Mouse (Mus musculus) kidney, adult 2 months (tissue): ENCODE measurements around the gene Gtsf1. TPM values are rescaled to one million over a fixed set of nuclear protein-coding genes. Genes with fewer than 3 reads are reported as not detected.

Experiments used
- DNase-seq: peaks from one replicate; pipeline ENCODE4 v3.0.0; 2021
- H3K27ac ChIP-seq: fragments of 200-500 bp; 2 replicates; pipeline ENCODE4 v1.5.1; 2012; ENCODE audit warnings: low read depth, low read length, control low read depth, inconsistent platforms; ENCODE audit not compliant: insufficient read depth
- H3K27me3 ChIP-seq: fragments of 200-500 bp; replicated peaks from 2 replicates; pipeline ENCODE4 v1.6.1; 2012; ENCODE audit warnings: mild to moderate bottlenecking, moderate library complexity, low read length, inconsistent platforms; ENCODE audit not compliant: control insufficient read depth, insufficient read depth
- H3K36me3 ChIP-seq: fragments of 200-500 bp; 2 replicates; pipeline ENCODE4 v1.6.1; 2012; ENCODE audit warnings: mild to moderate bottlenecking, moderate library complexity, low read length, inconsistent platforms; ENCODE audit not compliant: control insufficient read depth, insufficient read depth
- H3K4me1 ChIP-seq: fragments of 200-500 bp; 2 replicates; pipeline ENCODE4 v1.6.1; 2011; ENCODE audit warnings: low read length; ENCODE audit not compliant: control insufficient read depth, insufficient read depth
- H3K4me3 ChIP-seq: fragments of 200-500 bp; 2 replicates; pipeline ENCODE4 v1.5.1; 2011; ENCODE audit warnings: mild to moderate bottlenecking, low read depth, low read length, control low read depth; ENCODE audit not compliant: insufficient read depth
- CTCF ChIP-seq: fragments of 200-500 bp; conservative IDR thresholded peaks from 2 replicates; pipeline ENCODE4 v1.5.1; 2011; ENCODE audit warnings: low read depth, mild to moderate bottlenecking, control low read depth, low read length, moderate library complexity, mixed read lengths; ENCODE audit not compliant: insufficient read depth, insufficient read length
- POLR2A ChIP-seq: fragments of 200-500 bp; IDR thresholded peaks from one replicate; pipeline ENCODE4 v1.6.1; 2011; ENCODE audit warnings: low read depth, low read length, control low read depth
- WGBS: fragments of 180-500 bp; shearing (Covaris S2); methylation state at CpG from one replicate; pipeline ENCODE4 v1.1.7; 2018; 5-methylcytosine and 5-hydroxymethylcytosine counted together
- polyA plus RNA-seq: library from polyadenylated mRNA; depleted of rRNA; stranded (reverse); fragments of >200 nt; gene quantifications from 2 replicates; pipeline ENCODE4 v1.2.3, GENCODE M21; 2012

Gtsf1 gene
- polyA plus RNA-seq, 1 experiment, result not detected

DNA sequence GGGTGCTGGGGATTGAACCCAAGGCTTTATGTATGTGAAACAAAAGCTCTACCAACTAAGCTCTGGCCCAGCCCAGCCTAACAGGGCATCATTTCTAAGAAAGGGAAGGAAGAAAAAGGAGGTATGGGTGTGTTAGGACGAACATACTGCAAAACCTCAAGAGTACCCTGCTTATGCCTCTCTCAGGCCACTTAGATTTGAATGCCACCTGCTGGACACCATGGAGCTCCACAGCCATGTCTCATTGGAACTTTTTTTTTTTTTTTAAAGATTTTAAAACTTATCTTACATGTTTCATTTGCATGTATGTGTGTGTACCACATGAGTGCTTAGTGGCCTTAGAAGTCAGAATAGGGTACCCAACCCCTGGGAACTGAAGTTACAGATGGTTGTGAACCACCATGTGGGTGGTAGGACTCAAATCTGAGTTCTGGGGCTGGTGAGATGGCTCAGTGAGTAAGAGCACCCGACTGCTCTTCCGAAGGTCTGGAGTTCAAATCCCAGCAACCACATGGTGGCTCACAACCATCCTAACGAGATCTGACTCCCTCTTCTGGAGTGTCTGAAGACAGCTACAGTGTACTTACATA, 41.6 kb downstream of the Gtsf1 start:
- Histone ChIP-seq H3K4me1 (no peaks in the 10 kb centered on the region), H3K36me3 (no peaks in the 10 kb centered on the region), H3K27ac (no peak overlapping the region), H3K4me3 (no peak overlapping the region), H3K27me3 (no peaks in the 10 kb centered on the region)
- no peak for TF ChIP-seq POLR2A
- TF ChIP-seq CTCF, result peak; percentile 62
- DNase-seq, result peak; percentile 35
- WGBS, result 44% methylated on average over 4 of the region's 4 CpGs

DNA sequence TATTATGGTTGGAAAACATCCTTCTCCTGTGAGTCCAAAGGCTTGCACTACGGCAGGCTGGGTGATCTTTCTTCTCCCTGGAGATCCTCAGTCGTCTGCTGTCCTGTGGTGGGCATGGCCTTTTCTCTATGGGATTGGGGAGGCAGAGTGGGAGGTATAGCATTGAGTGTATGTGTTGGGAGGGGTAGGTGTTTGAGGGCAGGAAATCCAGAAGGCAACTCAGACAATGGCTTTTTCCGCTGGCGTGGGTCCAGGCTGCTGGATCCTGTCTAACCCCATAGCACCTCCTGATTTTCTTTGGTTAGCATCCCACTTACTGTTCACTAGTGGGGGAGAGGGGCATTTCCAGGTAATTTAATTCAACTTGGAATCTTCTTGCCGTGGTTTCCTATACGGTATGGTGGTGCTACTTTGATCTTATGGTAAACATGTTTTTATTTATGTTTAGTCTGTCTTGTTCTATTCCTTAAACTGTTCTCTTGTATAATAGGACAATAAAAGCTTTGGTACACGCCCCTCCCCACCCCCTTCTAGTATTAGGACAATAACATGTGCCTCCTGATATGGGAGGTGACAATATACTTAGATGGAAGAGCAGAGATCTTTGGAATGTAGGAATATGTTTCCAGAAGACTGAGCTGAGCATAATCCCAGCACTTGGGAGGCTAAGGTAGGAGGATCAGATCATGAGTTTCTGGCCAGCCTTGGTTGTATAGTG, 46.3 kb downstream of the Gtsf1 start:
- no peaks in the 10 kb centered on the region for H3K36me3 ChIP-seq
- no peaks in the 10 kb centered on the region for H3K4me1 ChIP-seq
- peak overlapping the region; percentile 72 for H3K27ac ChIP-seq
- 61% methylated on average over 7 of the region's 7 CpGs for WGBS
- H3K27me3 ChIP-seq, result no peaks in the 10 kb centered on the region
- no peak overlapping the region for H3K4me3 ChIP-seq
- peak; percentile 89 for DNase-seq
- TF ChIP-seq POLR2A (no peak), CTCF (no peak)

DNA sequence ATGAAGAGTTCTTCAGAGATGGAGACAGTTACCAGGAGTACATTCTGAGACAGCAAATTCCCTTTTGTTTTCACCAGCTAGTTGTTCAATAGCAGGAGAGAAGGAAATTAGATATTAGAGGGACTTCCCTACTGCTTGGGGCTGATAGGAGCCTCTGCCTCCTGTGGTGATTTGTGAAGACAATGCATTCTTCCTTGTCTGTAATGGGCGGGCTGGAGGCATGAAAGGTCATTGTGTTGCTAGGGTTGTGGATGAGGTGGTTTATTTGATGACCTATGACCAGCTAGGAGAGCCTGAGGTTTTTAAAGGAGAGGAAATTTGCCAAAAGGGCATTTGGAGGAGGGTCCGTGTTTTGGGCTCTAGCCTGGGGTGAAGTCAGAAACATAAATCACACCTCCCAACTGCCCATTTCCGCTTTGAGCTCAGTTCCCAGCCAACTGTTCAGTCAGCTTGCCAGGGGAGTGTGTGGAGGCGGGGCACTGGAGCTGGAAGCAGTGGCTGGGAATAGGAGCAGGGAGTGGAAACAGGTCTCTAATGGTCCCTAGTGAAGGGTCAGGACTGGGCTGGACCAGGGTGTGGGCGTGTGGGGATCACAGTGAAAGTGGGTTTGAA, 47.4 kb downstream of the Gtsf1 start:
- 21% methylated on average over 5 of the region's 5 CpGs for WGBS
- H3K4me1 ChIP-seq, result no peaks in the 10 kb centered on the region
- no peaks in the 10 kb centered on the region for H3K36me3 ChIP-seq
- peak overlapping the region; percentile 72 for H3K27ac ChIP-seq
- TF ChIP-seq CTCF, result no peak
- no peak for TF ChIP-seq POLR2A
- H3K27me3 ChIP-seq, result no peaks in the 10 kb centered on the region
- no peak overlapping the region for H3K4me3 ChIP-seq
- peak; percentile 90 for DNase-seq

DNA sequence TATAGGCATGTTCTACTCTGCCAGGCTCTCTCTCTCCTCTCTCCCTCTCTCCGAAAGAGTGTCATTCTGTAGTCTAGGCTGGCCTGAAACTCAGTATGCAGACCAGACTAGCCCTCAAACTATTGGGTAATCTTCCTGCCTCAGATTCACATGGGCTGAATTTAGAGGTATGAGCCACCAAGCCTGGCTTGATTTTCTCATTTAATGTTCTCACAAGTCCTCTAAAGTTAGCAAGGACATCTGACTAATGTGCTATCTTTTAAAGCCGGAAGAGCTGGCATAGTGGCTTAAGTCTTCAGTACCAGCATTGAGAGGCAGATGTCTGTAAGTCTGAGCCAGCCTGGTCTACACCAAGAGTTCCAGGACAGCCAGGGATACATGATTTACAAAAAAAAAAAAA, 48.2 kb downstream of the Gtsf1 start:
- TF ChIP-seq CTCF (no peak), POLR2A (no peak)
- no peak overlapping the region for H3K4me3 ChIP-seq
- H3K4me1 ChIP-seq, result no peaks in the 10 kb centered on the region
- DNase-seq, result no peak
- H3K36me3 ChIP-seq, result no peaks in the 10 kb centered on the region
- no peaks in the 10 kb centered on the region for H3K27me3 ChIP-seq
- H3K27ac ChIP-seq, result peak overlapping the region; percentile 14; the same call in 1 of the 2 replicates
- 82% methylated on average over 2 of the region's 2 CpGs for WGBS

DNA sequence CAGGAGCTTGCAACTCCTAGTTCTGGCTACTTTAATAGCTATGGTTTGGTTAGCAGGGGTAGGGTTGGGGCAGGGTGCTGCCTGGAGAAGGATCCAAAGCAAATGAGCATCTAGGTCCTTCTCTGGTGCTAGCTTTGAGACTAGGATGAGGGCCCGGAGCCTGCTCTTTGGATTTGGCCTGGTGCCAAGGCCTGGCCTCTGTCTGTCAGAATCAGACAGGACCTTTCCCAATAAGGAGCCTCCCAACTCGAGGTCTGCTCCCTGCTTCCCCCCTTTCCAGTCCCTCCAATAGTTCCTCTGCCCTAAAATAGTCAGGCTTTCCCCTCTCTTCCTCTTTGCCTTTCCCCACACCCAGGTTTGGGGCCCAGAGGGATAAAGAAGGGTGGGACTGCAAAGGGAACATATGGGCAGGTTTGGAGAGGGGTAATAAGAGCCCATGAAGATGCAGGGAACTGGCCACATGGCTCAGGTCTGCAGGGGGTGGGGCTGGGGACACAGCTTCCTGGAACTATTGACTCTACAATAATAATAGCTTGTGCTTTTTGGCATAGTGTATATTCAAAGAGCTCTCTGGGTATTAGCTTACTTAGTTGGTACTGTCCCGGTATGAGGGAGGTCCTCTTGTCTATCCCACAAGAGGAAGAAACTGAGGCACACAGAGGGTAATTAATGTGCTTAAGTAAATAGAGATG, 51.5 kb downstream of the Gtsf1 start:
- 46% methylated on average over 3 of the region's 3 CpGs for WGBS
- TF ChIP-seq POLR2A (no peak), CTCF (no peak)
- Histone ChIP-seq H3K27me3 (no peaks in the 10 kb centered on the region), H3K36me3 (no peaks in the 10 kb centered on the region), H3K4me3 (no peak overlapping the region), H3K4me1 (no peaks in the 10 kb centered on the region), H3K27ac (no peak overlapping the region)
- DNase-seq, result no peak

DNA sequence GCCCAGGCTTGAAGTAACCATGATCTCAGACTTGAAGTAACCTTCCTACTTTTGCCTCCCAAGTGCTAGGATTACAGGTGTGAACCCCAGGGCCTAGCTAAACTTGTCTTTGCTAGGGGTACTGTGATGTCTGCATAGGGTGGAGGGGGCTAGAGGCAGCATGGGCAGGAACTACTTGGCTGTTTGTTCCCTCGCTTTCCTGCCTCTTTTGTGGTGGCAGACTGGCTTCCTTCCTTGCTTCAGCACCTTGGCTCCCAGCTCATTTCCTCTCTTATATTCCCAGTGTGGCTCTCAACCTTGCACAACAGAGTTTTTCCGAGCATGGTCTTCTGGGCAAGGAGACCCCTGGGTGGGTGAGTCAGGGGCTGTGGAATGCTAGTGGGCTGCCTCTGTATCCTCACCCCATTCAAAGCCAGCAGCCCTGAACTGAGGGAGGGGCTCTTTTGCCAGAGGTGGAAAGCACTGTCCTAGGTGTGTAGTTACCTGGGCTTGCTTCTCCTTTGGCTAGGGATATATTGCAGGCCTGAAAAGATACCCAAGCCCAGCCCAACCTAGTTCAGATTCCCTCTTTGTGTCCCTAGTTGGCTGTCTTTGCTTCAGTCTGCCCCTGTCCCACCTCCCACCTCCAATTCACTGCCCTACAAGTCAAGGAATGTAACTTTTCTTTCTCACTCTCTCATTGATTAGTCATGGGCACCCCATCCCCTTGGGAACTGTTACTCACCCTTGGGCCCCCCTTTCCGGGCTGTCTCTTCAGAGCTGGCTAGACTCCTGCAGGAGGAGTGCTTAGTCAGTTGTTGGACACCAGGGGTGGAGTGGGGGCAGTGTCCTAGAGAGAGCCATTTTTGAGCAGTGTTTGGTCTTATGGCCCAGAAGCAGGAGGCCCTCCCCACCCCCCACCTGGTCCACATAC, 52.3 kb downstream of the Gtsf1 start:
- TF ChIP-seq CTCF (no peak), POLR2A (no peak)
- DNase-seq, result peak; percentile 44
- Histone ChIP-seq H3K4me3 (no peak overlapping the region), H3K36me3 (no peaks in the 10 kb centered on the region), H3K27me3 (no peaks in the 10 kb centered on the region), H3K4me1 (no peaks in the 10 kb centered on the region), H3K27ac (peak overlapping the region; percentile 41)
- 69% methylated on average over 3 of the region's 3 CpGs for WGBS
